Mouse (Mus musculus) embryonic facial prominence, embryonic 14.5 days (tissue): ENCODE data around the gene Zdhhc25. TPM values are rescaled to one million over a fixed set of nuclear protein-coding genes. Genes with fewer than 3 reads are reported as not detected.

ENCODE experiments used
- ATAC-seq: fragments of 200-750 bp; cut with Nextera tagmentation; 2 replicates; pipeline ENCODE4 v1.8.0; 2017; ENCODE audit warnings: low read depth, moderate number of reproducible peaks, moderate TSS enrichment
- DNase-seq: peaks from one replicate; pipeline ENCODE4 v3.0.0-alpha.2; 2015; ENCODE audit warnings: low spot score
- H3K27ac ChIP-seq: fragments of 300-500 bp; sonication (generic); replicated peaks from 2 replicates; pipeline ENCODE4 v1.5.1; 2014; ENCODE audit warnings: low read depth, mild to moderate bottlenecking, low read length, moderate library complexity
- H3K27me3 ChIP-seq: fragments of 300-500 bp; sonication (generic); replicated peaks from 2 replicates; pipeline ENCODE4 v1.6.1; 2014; ENCODE audit warnings: low read length; ENCODE audit not compliant: control insufficient read depth, insufficient read depth
- H3K36me3 ChIP-seq: fragments of 300-500 bp; sonication (generic); 2 replicates; pipeline ENCODE4 v1.6.1; 2014; ENCODE audit warnings: low read length, mixed read lengths; ENCODE audit not compliant: control insufficient read depth, insufficient read depth
- H3K4me1 ChIP-seq: fragments of 300-500 bp; sonication (generic); 2 replicates; pipeline ENCODE4 v1.6.1; 2014; ENCODE audit warnings: antibody characterized with exemption, low read length; ENCODE audit not compliant: control insufficient read depth, insufficient read depth
- H3K4me2 ChIP-seq: fragments of 300-500 bp; sonication (generic); 2 replicates; pipeline ENCODE4 v1.6.1; 2014; ENCODE audit warnings: low read depth, mild to moderate bottlenecking, low read length, moderate library complexity, mixed read lengths
- H3K4me3 ChIP-seq: fragments of 300-500 bp; sonication (generic); 2 replicates; pipeline ENCODE4 v1.5.1; 2014; ENCODE audit warnings: low read depth, mild to moderate bottlenecking, low read length
- H3K9ac ChIP-seq: fragments of 300-500 bp; sonication (generic); 2 replicates; pipeline ENCODE4 v1.6.1; 2014; ENCODE audit warnings: low read depth, mild to moderate bottlenecking, low read length, moderate library complexity, mixed read lengths
- H3K9me3 ChIP-seq: fragments of 300-500 bp; sonication (generic); 2 replicates; pipeline ENCODE4 v1.6.1; 2016; ENCODE audit warnings: low read length; ENCODE audit not compliant: control insufficient read depth
- WGBS: fragments of 180-500 bp; shearing (Covaris S2); extraction: QIAGEN DNeasy Blood & Tissue Kit; methylation state at CpG from one replicate; pipeline ENCODE4 v1.1.7; 2014; 5-methylcytosine and 5-hydroxymethylcytosine counted together
- polyA plus RNA-seq: library from polyadenylated mRNA; unstranded; fragments of >200 nt; fragmentation: Nextera tagmentation; extraction: Ambion mirVana; gene quantifications from 2 replicates; pipeline ENCODE4 v1.2.1, GENCODE M21; 2014

Gene Zdhhc25
- polyA plus RNA-seq, 1 experiment from 2014 or later, result not detected

GRCm38 (mm10) chr15:88602496-88602895 lies 2.4 kb downstream of the Zdhhc25 start:
- H3K27ac ChIP-seq, result no peak overlapping the region
- H3K9ac ChIP-seq, result no peak overlapping the region
- 85% methylated on average over 3 of the region's 3 CpGs for WGBS
- H3K4me2 ChIP-seq, result no peak overlapping the region
- no peaks in the 10 kb centered on the region for H3K27me3 ChIP-seq
- H3K36me3 ChIP-seq, result no peaks in the 10 kb centered on the region
- ATAC-seq (no peak), DNase-seq (no peak)
- H3K9me3 ChIP-seq, result no peaks in the 10 kb centered on the region
- H3K4me3 ChIP-seq, result no peak overlapping the region
- no peaks in the 10 kb centered on the region for H3K4me1 ChIP-seq

GRCm38 (mm10) chr15:88603091-88603732 lies 3.1 kb downstream of the Zdhhc25 start:
- H3K4me3 ChIP-seq, result no peak overlapping the region
- H3K27me3 ChIP-seq, result no peaks in the 10 kb centered on the region
- peak overlapping the region; percentile 44; the same call in 1 of the 2 replicates for H3K27ac ChIP-seq
- ATAC-seq (peak; percentile 64; the same call in 1 of the 2 replicates), DNase-seq (peak; percentile 37)
- WGBS, result 58% methylated on average over 9 of the region's 9 CpGs
- no peak overlapping the region for H3K9ac ChIP-seq
- no peaks in the 10 kb centered on the region for H3K36me3 ChIP-seq
- H3K9me3 ChIP-seq, result no peaks in the 10 kb centered on the region
- no peak overlapping the region for H3K4me2 ChIP-seq
- no peaks in the 10 kb centered on the region for H3K4me1 ChIP-seq

GRCm38 (mm10) chr15:88603733-88604119 lies 3.6 kb downstream of the Zdhhc25 start:
- no peaks in the 10 kb centered on the region for H3K9me3 ChIP-seq
- no peaks in the 10 kb centered on the region for H3K36me3 ChIP-seq
- H3K9ac ChIP-seq, result no peak overlapping the region
- no peaks in the 10 kb centered on the region for H3K27me3 ChIP-seq
- 64% methylated on average over 1 of the region's 1 CpGs for WGBS
- H3K4me1 ChIP-seq, result no peaks in the 10 kb centered on the region
- H3K4me2 ChIP-seq, result no peak overlapping the region
- peak; percentile 85 for ATAC-seq
- H3K27ac ChIP-seq, result 0 out of 2 replicates have a peak overlapping the region, but pooled peaks have one; percentile 44
- H3K4me3 ChIP-seq, result no peak overlapping the region
- DNase-seq, result peak; percentile 68

- 86% methylated on average over 17 of the region's 17 CpGs for WGBS
- Histone ChIP-seq H3K4me2 (no peak overlapping the region), H3K9me3 (no peaks in the 10 kb centered on the region), H3K9ac (no peak overlapping the region), H3K27me3 (no peaks in the 10 kb centered on the region), H3K4me1 (no peaks in the 10 kb centered on the region), H3K4me3 (no peak overlapping the region), H3K36me3 (no peaks in the 10 kb centered on the region), H3K27ac (no peak overlapping the region)
- no peak for DNase-seq
- no peak for ATAC-seq
These were observed 4.7 kb downstream of the Zdhhc25 start for GRCm38 (mm10) chr15:88604669-88605414.

GRCm38 (mm10) chr15:88605415-88605785 lies 5.3 kb downstream of the Zdhhc25 start:
- H3K27me3 ChIP-seq, result no peaks in the 10 kb centered on the region
- ATAC-seq (no peak), DNase-seq (no peak)
- H3K4me3 ChIP-seq, result no peak overlapping the region
- H3K4me2 ChIP-seq, result no peak overlapping the region
- no peak overlapping the region for H3K9ac ChIP-seq
- 72% methylated on average over 5 of the region's 5 CpGs for WGBS
- no peaks in the 10 kb centered on the region for H3K9me3 ChIP-seq
- no peaks in the 10 kb centered on the region for H3K36me3 ChIP-seq
- H3K4me1 ChIP-seq, result no peaks in the 10 kb centered on the region
- H3K27ac ChIP-seq, result no peak overlapping the region

GRCm38 (mm10) chr15:88617125-88617524 lies 17.0 kb downstream of the Zdhhc25 start:
- ATAC-seq, result no peak
- no peaks in the 10 kb centered on the region for H3K9me3 ChIP-seq
- H3K27me3 ChIP-seq, result no peaks in the 10 kb centered on the region
- DNase-seq, result no peak
- no peaks in the 10 kb centered on the region for H3K4me1 ChIP-seq
- 82% methylated on average over 16 of the region's 16 CpGs for WGBS
- no peak overlapping the region for H3K27ac ChIP-seq
- no peaks in the 10 kb centered on the region for H3K36me3 ChIP-seq
- no peak overlapping the region for H3K4me2 ChIP-seq
- H3K9ac ChIP-seq, result no peak overlapping the region
- H3K4me3 ChIP-seq, result no peak overlapping the region

- Histone ChIP-seq H3K27ac (no peak overlapping the region), H3K27me3 (no peaks in the 10 kb centered on the region), H3K9ac (no peak overlapping the region), H3K4me2 (no peak overlapping the region), H3K4me3 (no peak overlapping the region), H3K9me3 (no peaks in the 10 kb centered on the region), H3K36me3 (no peaks in the 10 kb centered on the region), H3K4me1 (no peaks in the 10 kb centered on the region)
- WGBS, result 52% methylated on average over 16 of the region's 17 CpGs
- ATAC-seq (no peak), DNase-seq (peak; percentile 54)
These were observed 18.1 kb downstream of the Zdhhc25 start for GRCm38 (mm10) chr15:88618008-88618773.

GRCm38 (mm10) chr15:88620017-88620416 lies 19.9 kb downstream of the Zdhhc25 start:
- DNase-seq, result no peak
- Histone ChIP-seq H3K9ac (no peak overlapping the region), H3K27ac (no peak overlapping the region), H3K4me1 (no peaks in the 10 kb centered on the region), H3K36me3 (no peaks in the 10 kb centered on the region), H3K4me3 (no peak overlapping the region), H3K9me3 (no peaks in the 10 kb centered on the region), H3K4me2 (no peak overlapping the region), H3K27me3 (no peaks in the 10 kb centered on the region)
- ATAC-seq, result no peak
- 85% methylated on average over 2 of the region's 2 CpGs for WGBS
